Mouse (Mus musculus) natural killer cell, adult 2 months (primary cell): ENCODE data around the gene Pabpc4l.
"Not testable (repeated sequence)": the region's sequence is repeated elsewhere in the genome, so short reads cannot be mapped to it uniquely, and the experiment has no call there.

Experiments
- DNase-seq, 2 experiments: peaks; one replicate each; pipeline ENCODE4 v3.0.0; 2022; ENCODE audit warnings: low spot score in 2 of 2

Pabpc4l gene

DNA sequence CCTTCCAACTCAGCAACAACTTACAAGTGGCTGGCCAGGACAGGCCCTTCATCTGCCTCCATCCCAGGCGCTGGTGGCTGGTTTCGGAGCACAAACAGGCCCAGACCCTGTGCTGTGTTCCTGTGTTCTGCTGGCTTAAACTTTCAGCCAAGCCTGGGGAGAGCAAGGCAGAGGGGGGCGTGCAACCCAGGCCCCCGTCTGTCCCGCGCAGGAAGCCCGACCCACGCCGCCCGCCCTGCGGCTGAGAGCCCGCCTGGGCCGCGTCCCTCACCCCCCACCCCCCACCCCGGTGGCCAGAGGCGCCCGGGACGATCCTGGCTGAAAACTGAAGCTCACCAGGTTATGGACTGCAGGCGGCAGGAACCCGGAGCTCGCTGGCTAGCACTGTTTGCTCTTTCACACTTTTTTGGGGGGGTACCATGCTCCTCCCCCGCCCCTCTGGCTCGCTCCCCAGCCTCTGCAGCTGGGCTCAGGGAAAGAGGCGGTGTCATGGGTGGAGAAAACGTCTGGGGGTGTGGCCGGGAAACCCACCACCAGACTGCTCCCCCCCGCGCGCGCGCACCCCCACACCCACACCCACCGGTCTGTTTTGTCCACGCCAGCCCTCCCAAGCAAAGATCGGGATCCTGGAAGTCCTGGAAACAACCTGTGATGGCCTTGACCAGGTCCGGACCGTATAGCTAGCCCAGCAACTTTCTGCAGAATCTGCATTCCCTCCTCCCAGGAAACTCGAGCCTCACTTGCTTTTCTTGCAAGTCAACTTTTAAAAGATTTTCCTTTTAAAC lies at the start of gene Pabpc4l:
Gene Pabpc4l (minus strand): TSS at position 739 of the 785 bp plus-strand sequence.
- no peak for DNase-seq

DNA sequence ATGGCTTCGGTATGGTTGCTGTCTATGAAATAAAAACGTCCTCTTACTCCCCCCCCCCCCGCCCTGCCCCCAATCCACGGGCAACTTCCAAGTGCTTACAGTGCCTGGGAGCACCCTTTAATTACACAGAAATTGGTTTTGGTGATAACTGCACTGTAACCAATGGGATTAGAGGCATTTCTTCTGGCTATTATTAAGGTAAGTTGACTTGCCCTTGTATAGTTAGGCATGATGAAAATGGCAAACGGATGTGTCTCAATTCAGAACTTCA lies 42.9 kb upstream of the Pabpc4l start:
- DNase-seq: no peak

DNA sequence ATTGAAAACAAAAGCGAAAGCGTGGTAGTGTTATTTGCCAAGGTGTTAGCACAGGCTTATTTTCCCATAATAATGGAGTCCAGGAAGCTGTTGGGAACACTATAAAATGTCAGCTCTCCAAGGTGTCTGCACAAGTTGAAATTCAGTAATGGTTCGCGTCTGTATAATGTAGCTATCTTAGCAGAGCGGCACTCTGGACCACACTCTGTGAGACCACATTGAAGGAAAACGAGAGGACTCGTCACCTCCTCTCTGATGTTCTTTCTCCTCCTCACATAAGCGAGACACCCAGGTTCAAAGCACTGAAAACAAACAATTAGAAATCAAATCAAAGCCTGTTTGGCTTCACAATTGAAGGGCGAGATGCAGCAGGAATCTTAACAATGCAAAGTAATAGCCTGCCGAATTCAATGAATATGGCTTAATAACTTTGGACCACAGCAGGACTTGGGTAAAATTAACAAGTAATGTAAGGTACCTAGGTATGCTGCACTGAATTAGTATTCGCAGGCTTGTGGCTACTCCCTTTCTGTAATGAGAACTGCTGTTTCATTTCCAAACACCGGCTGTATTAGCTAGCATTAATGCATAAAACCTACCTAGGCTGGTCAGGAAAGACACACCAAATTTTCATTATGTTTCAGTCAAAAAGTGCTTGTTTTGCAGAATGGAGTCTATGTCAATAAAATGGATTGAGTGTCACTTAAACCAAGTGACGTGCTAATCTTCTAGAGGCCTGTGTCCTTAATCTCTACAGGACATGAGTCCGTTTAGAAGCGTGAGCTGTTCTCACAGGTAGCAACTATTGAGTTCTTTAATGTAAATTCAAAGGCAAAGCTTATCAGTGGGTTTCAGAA lies 42.3 kb upstream of the Pabpc4l start:
- DNase-seq: no peak

DNA sequence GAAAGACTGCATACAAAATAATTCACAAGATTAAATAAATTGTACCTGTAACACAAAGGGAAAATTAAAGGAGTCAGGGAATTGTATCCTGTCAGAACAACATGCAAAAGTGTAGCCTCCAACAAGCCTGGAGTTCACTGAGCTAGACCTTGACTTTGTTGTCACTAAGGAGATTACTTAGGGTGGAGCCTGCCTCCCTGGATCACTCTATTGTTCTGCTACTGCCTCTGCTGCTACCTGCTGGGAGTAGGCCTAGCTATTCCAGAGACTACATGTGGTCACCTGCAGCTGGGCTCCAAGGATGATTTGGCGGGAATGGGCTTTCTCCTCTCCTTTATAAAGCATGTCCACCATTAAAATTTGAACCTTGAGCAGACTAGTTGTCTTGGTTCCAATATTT lies 38.1 kb upstream of the Pabpc4l start:
- not testable (repeated sequence) for DNase-seq

DNA sequence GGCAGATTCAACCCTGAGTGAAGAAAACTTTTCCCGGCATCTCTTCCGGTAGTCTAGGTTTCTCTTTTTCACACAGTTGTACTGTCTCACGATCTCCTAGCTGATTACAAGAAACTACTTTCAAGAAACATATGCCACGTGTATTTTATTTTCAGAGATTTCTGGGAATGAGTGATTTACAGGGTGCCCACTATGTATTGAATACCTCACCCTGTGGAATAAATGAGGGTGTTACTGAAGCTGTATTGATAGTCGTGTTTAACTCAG lies 180 bp upstream of the Pabpc4l start:
- DNase-seq: no peak

DNA sequence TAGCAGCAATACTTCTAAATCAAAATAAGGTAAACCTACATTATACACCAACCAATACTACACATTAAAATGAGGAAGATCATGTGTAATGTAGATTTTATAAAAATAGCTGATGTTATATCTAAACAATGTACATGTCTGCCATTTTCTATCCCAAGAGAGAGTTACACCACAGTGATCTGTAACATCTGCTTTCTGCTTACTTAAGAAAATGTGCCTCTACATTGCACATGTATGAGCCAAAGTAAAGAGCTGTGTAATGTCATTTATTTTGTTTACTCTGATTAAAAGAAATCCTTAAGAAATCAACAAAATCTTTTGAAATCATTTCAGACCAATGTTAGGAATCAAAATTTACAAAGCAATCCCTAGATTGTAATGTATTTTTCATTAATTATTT lies 16.6 kb downstream of the Pabpc4l start:
- no peak for DNase-seq
